Mouse (Mus musculus) limb, embryonic 14.5 days (tissue): ENCODE measurements at regions not wholly inside any gene's neighbourhood (a gene's known extent, or its start where the extent isn't known, plus 50 kb on each side); places are given as distances from the start of the nearest gene placed in this dataset.

Experiments used
- ATAC-seq: fragments of 200-750 bp; cut with Nextera tagmentation; 2 replicates; pipeline ENCODE4 v1.8.0; 2017; ENCODE audit warnings: low read depth, moderate number of reproducible peaks, moderate TSS enrichment; ENCODE audit not compliant: low FRiP score
- DNase-seq: peaks from one replicate; pipeline ENCODE4 v3.0.0-alpha.2; 2015; ENCODE audit warnings: low spot score
- H3K27ac ChIP-seq: fragments of 300-500 bp; sonication (generic); replicated peaks from 2 replicates; pipeline ENCODE4 v1.5.1; 2014; ENCODE audit warnings: low read depth, mild to moderate bottlenecking, low read length, moderate library complexity, mixed read lengths
- H3K27me3 ChIP-seq: fragments of 300-500 bp; sonication (generic); 2 replicates; pipeline ENCODE4 v1.6.1; 2014; ENCODE audit warnings: low read length, mixed read lengths; ENCODE audit not compliant: control insufficient read depth, insufficient read depth
- H3K36me3 ChIP-seq: fragments of 300-500 bp; sonication (generic); 2 replicates; pipeline ENCODE4 v1.6.1; 2014; ENCODE audit warnings: mild to moderate bottlenecking, low read length, moderate library complexity, mixed read lengths; ENCODE audit not compliant: control insufficient read depth, insufficient read depth
- H3K4me1 ChIP-seq: fragments of 300-500 bp; sonication (generic); 2 replicates; pipeline ENCODE4 v1.6.1; 2014; ENCODE audit warnings: antibody characterized with exemption, low read length, mixed read lengths; ENCODE audit not compliant: control insufficient read depth, insufficient read depth
- H3K4me2 ChIP-seq: fragments of 300-500 bp; sonication (generic); replicated peaks from 2 replicates; pipeline ENCODE4 v1.6.1; 2014; ENCODE audit warnings: low read depth, mild to moderate bottlenecking, low read length, moderate library complexity; ENCODE audit not compliant: severe bottlenecking
- H3K4me3 ChIP-seq: fragments of 300-500 bp; sonication (generic); replicated peaks from 2 replicates; pipeline ENCODE4 v1.5.1; 2014; ENCODE audit warnings: low read length
- H3K9ac ChIP-seq: fragments of 300-500 bp; sonication (generic); 2 replicates; pipeline ENCODE4 v1.6.1; 2014; ENCODE audit warnings: mild to moderate bottlenecking, low read depth, low read length, moderate library complexity; ENCODE audit not compliant: severe bottlenecking
- H3K9me3 ChIP-seq: fragments of 300-500 bp; sonication (generic); 2 replicates; pipeline ENCODE4 v1.6.1; 2016; ENCODE audit warnings: low read length; ENCODE audit not compliant: control insufficient read depth
- POLR2A ChIP-seq: fragments of 200-500 bp; IDR thresholded peaks from 2 replicates; pipeline ENCODE4 v1.8.0; 2012; ENCODE audit warnings: inconsistent platforms, mild to moderate bottlenecking, moderate library complexity, borderline replicate concordance; ENCODE audit not compliant: insufficient read depth, insufficient read length; ENCODE audit errors: extremely low read depth
- whole genome bisulfite sequencing: fragments of 180-500 bp; shearing (Covaris S2); extraction: QIAGEN DNeasy Blood & Tissue Kit; methylation state at CpG from one replicate; pipeline ENCODE4 v1.1.7; 2014; 5-methylcytosine and 5-hydroxymethylcytosine counted together

DNA sequence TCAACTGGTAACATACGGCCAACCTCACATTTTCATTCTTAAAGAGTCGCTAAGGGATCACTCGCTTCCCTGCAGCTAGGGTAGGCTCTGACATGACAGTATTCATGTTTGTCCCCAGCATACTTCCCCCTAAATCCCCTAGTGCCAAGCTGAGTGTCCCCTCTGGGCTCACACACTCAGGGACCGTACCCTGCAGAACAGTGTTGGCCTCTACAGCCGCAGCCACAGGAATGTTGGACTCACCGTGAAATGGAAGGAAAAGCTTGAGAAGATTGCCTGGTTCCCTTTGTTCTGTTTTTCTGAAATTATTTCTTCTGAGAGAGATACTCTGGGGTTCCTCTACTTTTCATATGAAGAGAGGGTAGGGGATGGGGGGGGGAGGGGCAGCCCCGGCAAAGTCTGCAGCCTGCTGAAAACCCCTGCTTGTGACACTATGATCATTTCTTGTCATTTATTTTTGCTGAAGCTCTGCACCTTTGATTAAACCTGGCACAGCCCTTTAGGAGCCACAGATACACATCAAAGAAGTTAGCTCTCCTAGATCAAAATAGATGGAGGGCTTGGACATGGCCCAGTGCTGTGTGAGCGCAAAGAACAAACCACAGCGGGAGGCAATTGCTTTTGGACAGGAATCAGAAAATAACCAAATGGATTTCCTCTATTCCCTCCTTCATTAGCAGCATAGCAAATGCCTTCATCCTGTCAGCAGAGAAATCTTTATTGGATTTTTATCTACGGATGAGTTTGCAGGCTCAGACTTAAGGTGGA lies 312.7 kb upstream of the Id4 start:
- H3K4me1 ChIP-seq: no peaks in the 10 kb centered on the region
- WGBS: 72% methylated on average over 10 of the region's 10 CpGs
- H3K27ac ChIP-seq: no peak overlapping the region
- no peaks in the 10 kb centered on the region for H3K27me3 ChIP-seq
- H3K9ac ChIP-seq: no peak overlapping the region
- no peak for TF ChIP-seq POLR2A
- no peak for DNase-seq
- no peak overlapping the region for H3K4me2 ChIP-seq
- H3K9me3 ChIP-seq: no peaks in the 10 kb centered on the region
- H3K36me3 ChIP-seq: no peaks in the 10 kb centered on the region
- H3K4me3 ChIP-seq: no peak overlapping the region
- no peak for ATAC-seq

DNA sequence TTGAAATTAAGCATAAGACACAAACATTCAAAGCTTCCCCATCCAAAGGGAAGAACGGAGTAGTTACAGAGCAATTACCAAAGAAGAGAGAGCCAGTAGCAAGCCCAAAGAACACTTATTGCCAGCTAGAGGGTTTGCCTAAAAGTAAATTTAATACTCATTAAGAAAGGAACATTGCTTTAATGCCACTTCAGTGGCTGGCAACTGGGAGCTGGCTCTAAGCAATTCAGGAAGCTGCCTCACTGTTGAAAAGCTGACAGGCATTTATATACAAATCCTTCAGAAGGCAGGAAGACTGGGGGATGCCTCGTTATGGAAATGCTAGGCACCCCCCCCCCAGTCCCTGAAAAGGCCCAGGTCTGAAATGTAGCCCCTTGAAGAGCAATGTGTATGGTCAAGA lies 310.6 kb upstream of the Id4 start:
- no peaks in the 10 kb centered on the region for H3K4me1 ChIP-seq
- no peak for TF ChIP-seq POLR2A
- WGBS: 50% methylated on average over 2 of the region's 2 CpGs
- H3K4me2 ChIP-seq: no peak overlapping the region
- no peaks in the 10 kb centered on the region for H3K36me3 ChIP-seq
- no peak overlapping the region for H3K27ac ChIP-seq
- no peaks in the 10 kb centered on the region for H3K9me3 ChIP-seq
- ATAC-seq (no peak), DNase-seq (no peak)
- H3K4me3 ChIP-seq: no peak overlapping the region
- H3K9ac ChIP-seq: no peak overlapping the region
- H3K27me3 ChIP-seq: no peaks in the 10 kb centered on the region

DNA sequence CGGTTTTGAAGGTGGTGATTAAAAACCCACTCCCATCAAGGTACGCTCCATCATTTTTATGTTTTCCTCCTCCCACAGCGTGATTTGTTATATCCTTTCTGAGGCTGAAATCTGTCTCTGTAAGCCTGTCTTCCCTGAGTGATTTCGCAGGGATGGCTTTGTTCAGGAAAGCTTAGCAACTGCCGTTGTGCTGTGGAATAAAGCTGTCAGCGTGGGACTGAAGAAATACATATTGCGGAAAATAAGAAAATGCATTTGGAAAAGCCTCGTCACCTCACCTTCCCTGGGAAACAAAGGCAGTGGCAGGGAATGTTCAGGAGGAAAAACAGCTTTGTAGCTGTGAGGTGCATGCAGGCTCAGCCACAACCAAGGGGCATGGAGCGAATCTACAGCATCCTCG lies 310.0 kb upstream of the Id4 start:
- Histone ChIP-seq H3K4me3 (no peak overlapping the region), H3K9ac (no peak overlapping the region), H3K4me2 (no peak overlapping the region), H3K36me3 (no peaks in the 10 kb centered on the region), H3K27me3 (no peaks in the 10 kb centered on the region), H3K9me3 (no peaks in the 10 kb centered on the region), H3K4me1 (no peaks in the 10 kb centered on the region), H3K27ac (no peak overlapping the region)
- DNase-seq (no peak), ATAC-seq (no peak)
- no peak for TF ChIP-seq POLR2A
- WGBS: 68% methylated on average over 10 of the region's 10 CpGs

- WGBS: 72% methylated on average over 3 of the region's 3 CpGs
These were observed 308.1 kb upstream of the Id4 start for GRCm38 (mm10) chr13:47952946-47953345.

DNA sequence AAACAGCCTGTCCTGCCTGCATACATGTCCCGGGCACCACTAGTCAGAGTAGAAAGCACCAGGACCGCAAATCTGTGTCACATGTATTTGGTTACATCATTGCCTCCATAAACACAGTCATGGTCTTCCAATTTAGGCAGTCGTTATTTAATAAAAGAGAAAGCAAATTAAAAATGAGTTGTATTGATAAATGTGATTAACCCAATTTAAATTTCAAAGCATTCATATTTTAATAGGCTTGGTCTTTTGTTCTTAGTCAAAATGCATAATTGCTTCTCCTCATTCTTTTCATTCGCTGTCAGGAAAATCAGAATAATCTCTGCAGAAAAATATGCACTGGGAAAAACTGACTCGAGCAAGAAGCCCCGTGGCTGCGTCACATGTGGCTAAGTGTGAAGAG lies 307.3 kb upstream of the Id4 start:
- H3K9me3 ChIP-seq: no peaks in the 10 kb centered on the region
- TF ChIP-seq POLR2A: no peak
- H3K4me1 ChIP-seq: no peaks in the 10 kb centered on the region
- H3K27me3 ChIP-seq: no peaks in the 10 kb centered on the region
- no peak overlapping the region for H3K4me3 ChIP-seq
- H3K36me3 ChIP-seq: no peaks in the 10 kb centered on the region
- no peak overlapping the region for H3K9ac ChIP-seq
- WGBS: 64% methylated on average over 7 of the region's 7 CpGs
- no peak for DNase-seq
- ATAC-seq: no peak
- no peak overlapping the region for H3K27ac ChIP-seq
- no peak overlapping the region for H3K4me2 ChIP-seq

More at GRCm38 (mm10) chr13:47952946-47953345, 308.1 kb upstream of the Id4 start:
- H3K9me3 ChIP-seq: no peaks in the 10 kb centered on the region
- DNase-seq: no peak
- H3K27me3 ChIP-seq: no peaks in the 10 kb centered on the region
- no peaks in the 10 kb centered on the region for H3K4me1 ChIP-seq
- no peak overlapping the region for H3K4me2 ChIP-seq
- no peak for TF ChIP-seq POLR2A
- no peak overlapping the region for H3K27ac ChIP-seq
- no peaks in the 10 kb centered on the region for H3K36me3 ChIP-seq
- H3K4me3 ChIP-seq: no peak overlapping the region
- H3K9ac ChIP-seq: no peak overlapping the region
- no peak for ATAC-seq
